Mouse (Mus musculus) midbrain, embryonic 15.5 days (tissue): ENCODE data around the gene Adk. TPM values are rescaled to one million over a fixed set of nuclear protein-coding genes. Genes with fewer than 3 reads are reported as not detected.
A peak's percentile ranks its signal among the peaks of the same experiment; 100 is the strongest.

Source experiments
- ATAC-seq: fragments of 200-750 bp; cut with Nextera tagmentation; replicated peaks from 2 replicates; pipeline ENCODE4 v1.8.0; 2017; ENCODE audit warnings: moderate TSS enrichment
- H3K27ac ChIP-seq: fragments of 300-500 bp; sonication (generic); 2 replicates; pipeline ENCODE4 v1.5.1; 2015; ENCODE audit warnings: mild to moderate bottlenecking, inconsistent platforms
- H3K27me3 ChIP-seq: fragments of 300-500 bp; sonication (generic); replicated peaks from 2 replicates; pipeline ENCODE4 v1.6.1; 2015; ENCODE audit warnings: inconsistent platforms
- H3K36me3 ChIP-seq: fragments of 300-500 bp; sonication (generic); replicated peaks from 2 replicates; pipeline ENCODE4 v1.6.1; 2015; ENCODE audit warnings: inconsistent platforms
- H3K4me1 ChIP-seq: fragments of 300-500 bp; sonication (generic); 2 replicates; pipeline ENCODE4 v1.6.1; 2015; ENCODE audit warnings: inconsistent platforms
- H3K4me2 ChIP-seq: fragments of 300-500 bp; sonication (generic); 2 replicates; pipeline ENCODE4 v1.6.1; 2015; ENCODE audit warnings: inconsistent platforms, mild to moderate bottlenecking, moderate library complexity
- H3K4me3 ChIP-seq: fragments of 300-500 bp; sonication (generic); 2 replicates; pipeline ENCODE4 v1.5.1; 2015; ENCODE audit warnings: mild to moderate bottlenecking, inconsistent platforms
- H3K9ac ChIP-seq: fragments of 300-500 bp; sonication (generic); 2 replicates; pipeline ENCODE4 v1.6.1; 2015; ENCODE audit warnings: mild to moderate bottlenecking, inconsistent platforms
- H3K9me3 ChIP-seq: fragments of 300-500 bp; sonication (generic); 2 replicates; pipeline ENCODE4 v1.6.1; 2016; ENCODE audit warnings: inconsistent platforms
- WGBS: fragments of 180-500 bp; shearing (Covaris S2); methylation state at CpG from one replicate; pipeline ENCODE4 v1.1.7; 2015; ENCODE audit warnings: mixed read lengths; 5-methylcytosine and 5-hydroxymethylcytosine counted together
- polyA plus RNA-seq: library from polyadenylated mRNA; unstranded; fragments of >200 nt; fragmentation: Nextera tagmentation; extraction: Ambion mirVana; gene quantifications from 2 replicates; pipeline ENCODE4 v1.2.1, GENCODE M21; 2015

The Adk gene
- polyA plus RNA-seq, 1 experiment from 2014 or later = 34.8 TPM

GRCm38 (mm10) chr14:21047840-21048239 lies 4.5 kb upstream of the Adk start:
- Histone ChIP-seq H3K36me3 (0 out of 2 replicates have a peak, but pooled peaks cover 3% of the 10 kb centered on the region), H3K9me3 (no peaks in the 10 kb centered on the region), H3K27me3 (no peaks in the 10 kb centered on the region), H3K4me2 (no peak overlapping the region), H3K27ac (no peak overlapping the region), H3K9ac (no peak overlapping the region), H3K4me1 (peaks cover 9% of the 10 kb centered on the region), H3K4me3 (no peak overlapping the region)
- 92% methylated on average over 2 of the region's 2 CpGs for WGBS
- no peak for ATAC-seq

- Histone ChIP-seq H3K4me3 (no peak overlapping the region), H3K9me3 (no peaks in the 10 kb centered on the region), H3K4me2 (no peak overlapping the region), H3K4me1 (peaks cover 16% of the 10 kb centered on the region), H3K36me3 (0 out of 2 replicates have a peak, but pooled peaks cover 3% of the 10 kb centered on the region), H3K27ac (no peak overlapping the region), H3K9ac (no peak overlapping the region), H3K27me3 (no peaks in the 10 kb centered on the region)
- ATAC-seq = no peak
These were observed 3.5 kb upstream of the Adk start for GRCm38 (mm10) chr14:21048879-21049278.

GRCm38 (mm10) chr14:21050734-21051133 lies 1.6 kb upstream of the Adk start:
- WGBS = 76% methylated on average over 3 of the region's 3 CpGs
- Histone ChIP-seq H3K4me3 (peak overlapping the region; percentile 82; the same call in 1 of the 2 replicates), H3K27ac (no peak overlapping the region), H3K9ac (no peak overlapping the region), H3K9me3 (no peaks in the 10 kb centered on the region), H3K4me2 (peak overlapping the region; percentile 93; the same call in 1 of the 2 replicates), H3K4me1 (peaks cover 16% of the 10 kb centered on the region), H3K36me3 (no peaks in the 10 kb centered on the region), H3K27me3 (no peaks in the 10 kb centered on the region)
- no peak for ATAC-seq

GRCm38 (mm10) chr14:21051380-21052111 lies 828 bp upstream of the Adk start:
- peaks cover 16% of the 10 kb centered on the region for H3K4me1 ChIP-seq
- H3K27ac ChIP-seq = peak overlapping the region; percentile 97
- H3K4me3 ChIP-seq = peak overlapping the region; percentile 82
- H3K9me3 ChIP-seq = no peaks in the 10 kb centered on the region
- H3K27me3 ChIP-seq = no peaks in the 10 kb centered on the region
- no peaks in the 10 kb centered on the region for H3K36me3 ChIP-seq
- peak; percentile 21; the same call in 1 of the 2 replicates for ATAC-seq
- peak overlapping the region; percentile 76 for H3K9ac ChIP-seq
- peak overlapping the region; percentile 93 for H3K4me2 ChIP-seq
- 10% methylated on average over 28 of the region's 28 CpGs for WGBS

GRCm38 (mm10) chr14:21052781-21053130 lies 382 bp downstream of the Adk start:
- H3K9ac ChIP-seq = peak overlapping the region; percentile 76
- H3K27ac ChIP-seq = peak overlapping the region; percentile 97
- H3K27me3 ChIP-seq = no peaks in the 10 kb centered on the region
- no peaks in the 10 kb centered on the region for H3K36me3 ChIP-seq
- H3K4me2 ChIP-seq = peak overlapping the region; percentile 93
- no peaks in the 10 kb centered on the region for H3K9me3 ChIP-seq
- under 1% methylated on average over 25 of the region's 25 CpGs for WGBS
- ATAC-seq = peak; percentile 88
- peak overlapping the region; percentile 82 for H3K4me3 ChIP-seq
- peaks cover 16% of the 10 kb centered on the region for H3K4me1 ChIP-seq

- WGBS = 9% methylated on average over 8 of the region's 8 CpGs
- no peaks in the 10 kb centered on the region for H3K27me3 ChIP-seq
- H3K4me3 ChIP-seq = peak overlapping the region; percentile 82
- ATAC-seq = no peak
- H3K36me3 ChIP-seq = no peaks in the 10 kb centered on the region
- H3K9ac ChIP-seq = peak overlapping the region; percentile 76; the same call in 1 of the 2 replicates
- H3K4me1 ChIP-seq = peaks cover 16% of the 10 kb centered on the region
- peak overlapping the region; percentile 97 for H3K27ac ChIP-seq
- H3K9me3 ChIP-seq = no peaks in the 10 kb centered on the region
- peak overlapping the region; percentile 93 for H3K4me2 ChIP-seq
These were observed 777 bp downstream of the Adk start for GRCm38 (mm10) chr14:21053151-21053550.

- Histone ChIP-seq H3K36me3 (no peaks in the 10 kb centered on the region), H3K27ac (no peak overlapping the region), H3K27me3 (no peaks in the 10 kb centered on the region), H3K4me3 (0 out of 2 replicates have a peak overlapping the region, but pooled peaks have one; percentile 82), H3K9me3 (no peaks in the 10 kb centered on the region), H3K4me2 (peak overlapping the region; percentile 93), H3K9ac (no peak overlapping the region), H3K4me1 (peaks cover 16% of the 10 kb centered on the region)
- 54% methylated on average over 7 of the region's 7 CpGs for WGBS
- no peak for ATAC-seq
These were observed 1.2 kb downstream of the Adk start for GRCm38 (mm10) chr14:21053586-21053985.

- no peak overlapping the region for H3K4me3 ChIP-seq
- WGBS = 97% methylated on average over 2 of the region's 2 CpGs
- no peaks in the 10 kb centered on the region for H3K27me3 ChIP-seq
- no peaks in the 10 kb centered on the region for H3K36me3 ChIP-seq
- H3K4me1 ChIP-seq = no peaks in the 10 kb centered on the region
- no peaks in the 10 kb centered on the region for H3K9me3 ChIP-seq
- ATAC-seq = no peak
- no peak overlapping the region for H3K4me2 ChIP-seq
- H3K27ac ChIP-seq = no peak overlapping the region
- no peak overlapping the region for H3K9ac ChIP-seq
These were observed 6.6 kb downstream of the Adk start for GRCm38 (mm10) chr14:21058972-21059371.

- WGBS = 72% methylated on average over 5 of the region's 5 CpGs
- ATAC-seq = no peak
- Histone ChIP-seq H3K27ac (no peak overlapping the region), H3K4me1 (no peaks in the 10 kb centered on the region), H3K27me3 (no peaks in the 10 kb centered on the region), H3K4me2 (no peak overlapping the region), H3K9ac (no peak overlapping the region), H3K9me3 (no peaks in the 10 kb centered on the region), H3K36me3 (no peaks in the 10 kb centered on the region), H3K4me3 (no peak overlapping the region)
These were observed 10.6 kb downstream of the Adk start for GRCm38 (mm10) chr14:21062766-21063513.

- Histone ChIP-seq H3K4me2 (no peak overlapping the region), H3K9me3 (no peaks in the 10 kb centered on the region), H3K4me1 (no peaks in the 10 kb centered on the region), H3K9ac (no peak overlapping the region), H3K4me3 (no peak overlapping the region), H3K27me3 (no peaks in the 10 kb centered on the region), H3K27ac (no peak overlapping the region), H3K36me3 (no peaks in the 10 kb centered on the region)
- no peak for ATAC-seq
- 64% methylated on average over 1 of the region's 1 CpGs for WGBS
These were observed 11.9 kb downstream of the Adk start for GRCm38 (mm10) chr14:21064321-21064720.

- no peak overlapping the region for H3K9ac ChIP-seq
- no peaks in the 10 kb centered on the region for H3K4me1 ChIP-seq
- no peaks in the 10 kb centered on the region for H3K9me3 ChIP-seq
- no peaks in the 10 kb centered on the region for H3K27me3 ChIP-seq
- no peak overlapping the region for H3K27ac ChIP-seq
- H3K36me3 ChIP-seq = no peaks in the 10 kb centered on the region
- ATAC-seq = no peak
- 80% methylated on average over 8 of the region's 8 CpGs for WGBS
- H3K4me3 ChIP-seq = no peak overlapping the region
- H3K4me2 ChIP-seq = no peak overlapping the region
These were observed 13.3 kb downstream of the Adk start for GRCm38 (mm10) chr14:21065490-21066162.

- Histone ChIP-seq H3K9me3 (no peaks in the 10 kb centered on the region), H3K4me1 (no peaks in the 10 kb centered on the region), H3K4me3 (no peak overlapping the region), H3K9ac (no peak overlapping the region), H3K27me3 (no peaks in the 10 kb centered on the region), H3K36me3 (no peaks in the 10 kb centered on the region), H3K27ac (no peak overlapping the region), H3K4me2 (no peak overlapping the region)
- 91% methylated on average over 5 of the region's 5 CpGs for WGBS
- ATAC-seq = no peak
These were observed 17.2 kb downstream of the Adk start for GRCm38 (mm10) chr14:21069594-21069993.
